Mouse (Mus musculus) kidney, adult 2 months (tissue): ENCODE measurements at regions not wholly inside any gene's neighbourhood (a gene's known extent, or its start where the extent isn't known, plus 50 kb on each side); places are given as distances from the start of the nearest gene placed in this dataset.
A peak's percentile ranks its signal among the peaks of the same experiment; 100 is the strongest.

ENCODE experiments used
- DNase-seq: peaks from one replicate; pipeline ENCODE4 v3.0.0; 2021
- H3K27ac ChIP-seq: fragments of 200-500 bp; 2 replicates; pipeline ENCODE4 v1.5.1; 2012; ENCODE audit warnings: low read depth, low read length, control low read depth, inconsistent platforms; ENCODE audit not compliant: insufficient read depth
- H3K27me3 ChIP-seq: fragments of 200-500 bp; replicated peaks from 2 replicates; pipeline ENCODE4 v1.6.1; 2012; ENCODE audit warnings: mild to moderate bottlenecking, moderate library complexity, low read length, inconsistent platforms; ENCODE audit not compliant: control insufficient read depth, insufficient read depth
- H3K36me3 ChIP-seq: fragments of 200-500 bp; 2 replicates; pipeline ENCODE4 v1.6.1; 2012; ENCODE audit warnings: mild to moderate bottlenecking, moderate library complexity, low read length, inconsistent platforms; ENCODE audit not compliant: control insufficient read depth, insufficient read depth
- H3K4me1 ChIP-seq: fragments of 200-500 bp; 2 replicates; pipeline ENCODE4 v1.6.1; 2011; ENCODE audit warnings: low read length; ENCODE audit not compliant: control insufficient read depth, insufficient read depth
- H3K4me3 ChIP-seq: fragments of 200-500 bp; 2 replicates; pipeline ENCODE4 v1.5.1; 2011; ENCODE audit warnings: mild to moderate bottlenecking, low read depth, low read length, control low read depth; ENCODE audit not compliant: insufficient read depth
- CTCF ChIP-seq: fragments of 200-500 bp; conservative IDR thresholded peaks from 2 replicates; pipeline ENCODE4 v1.5.1; 2011; ENCODE audit warnings: low read depth, mild to moderate bottlenecking, control low read depth, low read length, moderate library complexity, mixed read lengths; ENCODE audit not compliant: insufficient read depth, insufficient read length
- POLR2A ChIP-seq: fragments of 200-500 bp; IDR thresholded peaks from one replicate; pipeline ENCODE4 v1.6.1; 2011; ENCODE audit warnings: low read depth, low read length, control low read depth
- WGBS: fragments of 180-500 bp; shearing (Covaris S2); methylation state at CpG from one replicate; pipeline ENCODE4 v1.1.7; 2018; 5-methylcytosine and 5-hydroxymethylcytosine counted together

DNA sequence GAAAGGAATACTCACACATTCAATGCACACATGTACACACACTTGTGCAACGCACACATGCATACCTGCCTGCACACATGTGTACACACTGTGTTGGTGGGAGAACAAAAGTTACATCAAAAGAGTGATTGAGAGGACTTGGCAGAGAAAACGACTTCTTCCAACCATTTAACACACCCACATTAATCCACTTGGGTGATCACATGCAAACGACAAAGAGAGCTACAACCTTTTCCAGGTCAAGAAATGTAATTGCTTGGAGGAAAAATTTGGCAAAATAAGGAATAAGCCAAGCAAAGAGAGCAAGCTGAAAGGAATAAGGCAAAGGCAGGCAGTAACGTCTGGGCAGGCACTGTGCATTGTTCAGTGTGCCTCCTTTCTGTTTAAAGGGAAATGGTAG is 67.3 kb downstream of the C1d start:
- H3K36me3 ChIP-seq: no peaks in the 10 kb centered on the region
- no peak overlapping the region for H3K27ac ChIP-seq
- H3K27me3 ChIP-seq: no peaks in the 10 kb centered on the region
- H3K4me1 ChIP-seq: no peaks in the 10 kb centered on the region
- no peak overlapping the region for H3K4me3 ChIP-seq
- WGBS: 33% methylated on average over 4 of the region's 4 CpGs
- TF ChIP-seq POLR2A (no peak), CTCF (no peak)
- no peak for DNase-seq

GRCm38 (mm10) chr11:17325731-17326646 is 68.6 kb downstream of the C1d start:
- Histone ChIP-seq H3K4me3 (no peak overlapping the region), H3K27me3 (no peaks in the 10 kb centered on the region), H3K4me1 (no peaks in the 10 kb centered on the region), H3K27ac (no peak overlapping the region), H3K36me3 (no peaks in the 10 kb centered on the region)
- WGBS: 83% methylated on average over 10 of the region's 10 CpGs
- TF ChIP-seq POLR2A (no peak), CTCF (no peak)
- DNase-seq: no peak

DNA sequence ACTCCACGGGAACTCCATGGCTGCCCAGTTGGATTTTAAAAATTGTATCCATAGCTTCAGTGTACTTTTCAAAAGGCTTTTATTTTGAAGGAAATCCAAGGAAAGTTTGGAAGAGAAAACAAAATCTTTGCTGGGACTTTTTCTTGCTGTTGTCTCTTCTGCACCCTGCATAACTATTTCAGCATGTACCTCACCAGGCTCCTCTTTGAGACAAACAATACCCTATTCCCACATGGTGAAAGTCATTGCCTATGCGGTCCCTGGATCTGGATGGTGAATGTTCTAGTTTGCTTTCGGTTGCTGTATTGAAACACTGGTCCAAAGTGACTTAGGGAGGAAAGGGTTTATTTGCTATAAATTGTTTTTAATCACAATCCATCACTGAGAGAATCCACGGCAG is 69.3 kb downstream of the C1d start:
- TF ChIP-seq POLR2A (no peak), CTCF (no peak)
- Histone ChIP-seq H3K27ac (no peak overlapping the region), H3K27me3 (no peaks in the 10 kb centered on the region), H3K36me3 (no peaks in the 10 kb centered on the region), H3K4me3 (no peak overlapping the region), H3K4me1 (no peaks in the 10 kb centered on the region)
- no peak for DNase-seq
- WGBS: 68% methylated on average over 4 of the region's 4 CpGs

GRCm38 (mm10) chr11:17351476-17351875 is 94.1 kb downstream of the C1d start:
- no peak for TF ChIP-seq POLR2A
- no peak for TF ChIP-seq CTCF
- Histone ChIP-seq H3K27me3 (no peaks in the 10 kb centered on the region), H3K36me3 (no peaks in the 10 kb centered on the region), H3K4me1 (no peaks in the 10 kb centered on the region), H3K27ac (no peak overlapping the region), H3K4me3 (no peak overlapping the region)
- WGBS: 84% methylated on average over 1 of the region's 1 CpGs
- DNase-seq: no peak

DNA sequence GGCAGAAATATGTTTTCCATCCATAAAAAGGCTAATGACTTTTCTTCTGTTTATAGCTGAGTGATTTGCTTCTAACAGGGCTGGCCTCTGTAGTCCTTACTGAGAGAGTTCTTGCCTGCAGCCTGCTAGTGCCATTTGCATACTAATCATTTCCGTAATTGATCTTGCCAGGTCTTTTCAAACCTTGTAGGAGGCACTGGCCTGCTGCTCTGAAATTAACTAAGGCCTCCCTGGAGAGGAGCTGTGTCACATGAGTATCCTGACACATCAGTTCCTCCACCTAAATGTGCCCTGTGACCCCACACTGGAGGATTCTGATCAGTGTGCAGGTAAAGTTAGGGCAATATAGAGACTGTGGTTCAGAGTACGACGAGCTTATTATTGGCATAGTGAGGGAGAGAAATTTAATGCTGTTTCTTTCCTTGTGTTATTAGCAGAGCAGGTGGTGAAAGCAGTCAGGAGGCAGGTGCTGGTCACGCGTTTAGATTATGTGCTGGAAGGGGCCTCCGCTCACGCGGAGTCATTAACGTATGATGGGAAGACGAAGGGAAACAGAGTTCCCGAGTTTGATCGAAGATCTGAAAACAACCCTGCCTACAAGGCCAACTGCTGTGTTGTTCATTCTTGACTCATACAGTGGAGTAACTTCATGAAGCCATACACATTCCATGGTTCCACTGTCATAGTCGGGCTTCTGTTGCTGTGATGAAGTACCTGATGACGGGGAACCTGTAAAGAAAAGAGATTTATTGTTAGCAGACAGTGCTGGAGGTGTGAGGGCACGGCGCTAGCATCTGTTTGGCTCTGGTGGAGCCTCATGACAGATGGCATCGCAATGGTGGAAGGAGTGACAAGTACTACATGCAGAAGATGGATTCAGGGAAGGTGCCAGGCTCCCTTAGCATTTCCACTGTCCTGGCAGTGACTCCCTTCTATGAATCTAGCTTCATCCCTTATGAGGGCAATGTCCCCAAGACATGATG is 95.1 kb downstream of the C1d start:
- Histone ChIP-seq H3K36me3 (no peaks in the 10 kb centered on the region), H3K27ac (peak overlapping the region; percentile 77; the same call in 1 of the 2 replicates), H3K27me3 (no peaks in the 10 kb centered on the region), H3K4me3 (no peak overlapping the region), H3K4me1 (no peaks in the 10 kb centered on the region)
- TF ChIP-seq POLR2A (no peak), CTCF (no peak)
- WGBS: 60% methylated on average over 17 of the region's 17 CpGs
- peak; percentile 22 for DNase-seq

DNA sequence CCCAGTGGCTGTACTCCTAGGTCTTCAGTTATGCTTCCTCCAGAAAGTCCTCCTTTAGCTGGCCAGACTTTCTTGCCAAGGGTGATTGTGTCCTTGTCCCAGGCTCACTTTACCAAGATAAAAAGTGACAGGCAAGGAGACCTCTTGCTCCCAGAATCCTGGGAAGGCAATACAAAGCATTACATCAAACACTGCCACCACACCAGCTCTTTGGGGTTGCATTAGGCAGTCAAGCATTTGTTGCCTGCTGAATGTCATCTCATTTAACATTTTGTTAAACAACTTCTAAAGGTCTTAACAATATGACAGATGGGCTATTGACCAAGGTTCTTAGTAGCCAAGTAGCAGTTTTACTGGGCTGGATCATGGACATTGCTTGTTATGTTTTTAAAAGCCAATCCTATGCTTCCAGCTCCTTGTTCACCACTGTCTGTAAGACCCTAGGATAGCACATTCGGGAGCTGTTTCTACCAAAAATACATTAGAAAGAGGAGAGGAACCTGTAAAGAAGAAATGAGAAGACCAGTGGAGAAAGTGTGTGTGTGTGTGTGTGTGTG is 102.4 kb downstream of the C1d start:
- TF ChIP-seq POLR2A: no peak
- TF ChIP-seq CTCF: no peak
- 82% methylated on average over 1 of the region's 1 CpGs for WGBS
- Histone ChIP-seq H3K27me3 (no peaks in the 10 kb centered on the region), H3K4me1 (no peaks in the 10 kb centered on the region), H3K36me3 (no peaks in the 10 kb centered on the region), H3K4me3 (no peak overlapping the region), H3K27ac (no peak overlapping the region)
- DNase-seq: no peak
